Mouse (Mus musculus) bone marrow, adult 2 months (tissue): ENCODE measurements around the gene Olfr545. TPM values are rescaled to one million over a fixed set of nuclear protein-coding genes. Genes with fewer than 3 reads are reported as not detected.

ENCODE experiments used
- H3K27ac ChIP-seq: fragments of 200-500 bp; 2 replicates; pipeline ENCODE4 v1.5.1; 2012; ENCODE audit warnings: low read depth, mild to moderate bottlenecking, control low read depth, inconsistent platforms, low read length; ENCODE audit not compliant: control insufficient read depth, poor library complexity, insufficient read depth
- H3K4me1 ChIP-seq: fragments of 200-500 bp; 2 replicates; pipeline ENCODE4 v1.6.1; 2011; ENCODE audit warnings: low read length; ENCODE audit not compliant: control insufficient read depth, insufficient read depth
- H3K4me3 ChIP-seq: fragments of 200-500 bp; replicated peaks from 2 replicates; pipeline ENCODE3; 2011; ENCODE audit warnings: mild to moderate bottlenecking, low read depth, low read length, control low read depth; ENCODE audit not compliant: control insufficient read depth
- CTCF ChIP-seq: fragments of 200-500 bp; IDR thresholded peaks from 2 replicates; pipeline ENCODE4 v1.5.1; 2011; ENCODE audit warnings: low read length, control low read depth; ENCODE audit not compliant: control insufficient read depth, insufficient read depth
- POLR2A ChIP-seq: fragments of 200-500 bp; IDR thresholded peaks from 2 replicates; pipeline ENCODE4 v1.6.1; 2011; ENCODE audit warnings: low read depth, mild to moderate bottlenecking, control low read depth, low read length, borderline replicate concordance; ENCODE audit not compliant: control insufficient read depth
- WGBS: fragments of 180-500 bp; shearing (Covaris S2); methylation state at CpG from one replicate; pipeline ENCODE4 v1.1.7; 2018; 5-methylcytosine and 5-hydroxymethylcytosine counted together
- polyA plus RNA-seq: library from polyadenylated mRNA; stranded (reverse); fragments of >200 nt; gene quantifications from 2 replicates; pipeline ENCODE4 v1.2.4, GENCODE M21; 2011; ENCODE audit warnings: low replicate concordance; ENCODE audit not compliant: missing spikeins, insufficient read depth, insufficient read length

Gene Olfr545
- not detected in 2 replicates for polyA plus RNA-seq

GRCm38 (mm10) chr7:102499473-102499872 is at the start of gene Olfr545:
Gene Olfr545, minus strand, starts transcription at chr7:102499573.
- H3K4me3 ChIP-seq = no peak within 1 kb of the TSS
- no peaks in the 10 kb centered on the region for H3K4me1 ChIP-seq
- no peak within 1 kb of the TSS for H3K27ac ChIP-seq
- TF ChIP-seq POLR2A (no peak), CTCF (no peak)
- 69% methylated on average over 3 of the region's 3 CpGs for WGBS

- 56% methylated on average over 3 of the region's 3 CpGs for WGBS
- H3K4me1 ChIP-seq = no peaks in the 10 kb centered on the region
- TF ChIP-seq CTCF = no peak
- TF ChIP-seq POLR2A = no peak
Observed at GRCm38 (mm10) chr7:102541251-102541650, 41.9 kb upstream of the Olfr545 start.

GRCm38 (mm10) chr7:102540596-102540995 is 41.2 kb upstream of the Olfr545 start, which contains the start of gene Olfr548-ps1:
Gene Olfr548-ps1, plus strand, starts transcription at chr7:102540896.
- H3K27ac ChIP-seq = no peak within 1 kb of the TSS
- no peak within 1 kb of the TSS for H3K4me3 ChIP-seq
- H3K4me1 ChIP-seq = no peaks in the 10 kb centered on the region
- TF ChIP-seq POLR2A (no peak), CTCF (no peak)
- 65% methylated on average over 2 of the region's 2 CpGs for WGBS

More at GRCm38 (mm10) chr7:102541251-102541650, 41.9 kb upstream of the Olfr545 start:
- no peak overlapping the region for H3K4me3 ChIP-seq
- H3K27ac ChIP-seq = no peak overlapping the region

GRCm38 (mm10) chr7:102534449-102534848 is 35.1 kb upstream of the Olfr545 start, which contains the start of gene Olfr547:
Gene Olfr547, plus strand, starts transcription at chr7:102534749.
- no peak within 1 kb of the TSS for H3K27ac ChIP-seq
- H3K4me3 ChIP-seq = no peak within 1 kb of the TSS
- no peaks in the 10 kb centered on the region for H3K4me1 ChIP-seq
- no peak for TF ChIP-seq CTCF
- no peak for TF ChIP-seq POLR2A
- WGBS = 72% methylated on average over 1 of the region's 1 CpGs

- 61% methylated on average over 1 of the region's 1 CpGs for whole genome bisulfite sequencing
- Histone ChIP-seq H3K27ac (no peak overlapping the region), H3K4me1 (no peaks in the 10 kb centered on the region), H3K4me3 (no peak overlapping the region)
- TF ChIP-seq POLR2A (no peak), CTCF (no peak)
Observed at GRCm38 (mm10) chr7:102529052-102529451, 29.7 kb upstream of the Olfr545 start.

GRCm38 (mm10) chr7:102517051-102517335 is 17.6 kb upstream of the Olfr545 start:
- no peak overlapping the region for H3K4me3 ChIP-seq
- no peak for TF ChIP-seq CTCF
- no peak for TF ChIP-seq POLR2A
- no peaks in the 10 kb centered on the region; the same call in 1 of the 2 replicates for H3K4me1 ChIP-seq
- no peak overlapping the region; the same call in 1 of the 2 replicates for H3K27ac ChIP-seq
- 80% methylated on average over 2 of the region's 2 CpGs for whole genome bisulfite sequencing

- Histone ChIP-seq H3K4me3 (no peak overlapping the region), H3K27ac (no peak overlapping the region; the same call in 1 of the 2 replicates), H3K4me1 (no peaks in the 10 kb centered on the region; the same call in 1 of the 2 replicates)
- no peak for TF ChIP-seq POLR2A
- WGBS = 45% methylated on average over 10 of the region's 10 CpGs
Observed at GRCm38 (mm10) chr7:102516261-102517050, 17.1 kb upstream of the Olfr545 start.

- WGBS = 1% methylated on average over 4 of the region's 4 CpGs
- Histone ChIP-seq H3K4me3 (no peak overlapping the region), H3K4me1 (no peaks in the 10 kb centered on the region; the same call in 1 of the 2 replicates), H3K27ac (no peak overlapping the region)
- no peak for TF ChIP-seq POLR2A
Observed at GRCm38 (mm10) chr7:102514144-102514543, 14.8 kb upstream of the Olfr545 start.
